Mouse (Mus musculus): ENCODE measurements around the gene Med29.
A peak's percentile ranks its signal among the peaks of the same experiment; 100 is the strongest.

Gene Med29

DNA sequence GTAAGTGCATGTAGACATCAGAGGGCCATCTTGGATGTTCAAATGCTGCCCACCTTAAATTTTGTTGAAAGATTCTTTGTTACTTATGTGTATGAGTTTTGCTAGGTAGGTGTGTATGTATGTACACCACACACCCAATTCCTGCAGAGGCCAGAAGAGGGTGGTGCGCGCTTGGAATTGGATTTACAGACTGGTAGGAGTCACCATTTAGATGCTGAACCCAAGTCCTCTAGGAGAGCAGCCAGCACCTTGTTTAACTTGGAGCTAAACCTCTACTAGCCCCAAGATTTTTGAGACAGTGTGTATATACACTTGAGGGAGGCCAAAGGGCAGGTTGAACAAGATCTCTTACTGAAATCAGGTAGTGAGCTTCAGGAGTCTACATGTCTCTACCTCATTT is 39.2 kb downstream of the Med29 start:
- no peak for DNase-seq (ENCODE audit: low spot score)

- DNase-seq (ENCODE audit: low spot score), result no peak
Measured at GRCm38 (mm10) chr7:28351676-28352191, 40.8 kb downstream of the Med29 start.

DNA sequence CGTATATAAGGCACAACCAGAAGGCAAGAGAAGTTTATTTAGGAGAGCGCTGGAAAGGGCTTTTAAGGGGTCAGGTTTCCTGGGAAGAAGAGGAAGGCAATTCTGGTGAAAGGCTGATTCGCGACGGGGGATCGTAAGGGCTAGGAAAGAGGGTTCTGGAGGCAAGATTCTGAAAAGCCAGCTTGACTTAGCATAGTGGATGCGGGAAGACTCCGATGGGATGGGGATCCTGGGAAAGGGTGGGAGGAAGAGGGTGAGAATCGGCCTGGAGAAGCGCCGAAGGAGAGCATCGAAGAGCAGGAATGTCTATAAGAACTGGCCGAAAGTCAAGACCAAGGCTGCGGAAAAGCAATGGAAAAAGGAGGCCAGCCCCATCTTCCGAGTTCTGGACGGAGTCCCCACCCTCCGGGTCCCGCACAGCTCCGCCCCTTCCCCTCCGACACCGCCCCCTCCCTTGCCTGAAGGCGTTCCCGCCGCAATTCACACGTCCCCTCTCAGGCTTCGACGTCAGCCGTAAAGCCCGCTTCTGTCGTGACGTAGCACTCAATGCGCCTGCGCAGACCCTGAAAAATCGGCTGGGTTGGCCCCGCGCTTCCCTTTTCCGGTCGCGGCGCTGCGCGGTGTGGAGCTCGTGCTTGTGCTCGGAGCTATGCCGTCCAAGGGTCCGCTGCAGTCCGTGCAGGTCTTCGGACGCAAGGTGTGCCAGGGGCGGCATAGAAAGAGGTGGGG is 42.2 kb downstream of the Med29 start, which contains the start of gene Rps16:
Rps16 (plus strand) TSS at position 498 of the 729 bp plus-strand sequence.
- DNase-seq (ENCODE audit: low spot score), result peak; percentile 98

DNA sequence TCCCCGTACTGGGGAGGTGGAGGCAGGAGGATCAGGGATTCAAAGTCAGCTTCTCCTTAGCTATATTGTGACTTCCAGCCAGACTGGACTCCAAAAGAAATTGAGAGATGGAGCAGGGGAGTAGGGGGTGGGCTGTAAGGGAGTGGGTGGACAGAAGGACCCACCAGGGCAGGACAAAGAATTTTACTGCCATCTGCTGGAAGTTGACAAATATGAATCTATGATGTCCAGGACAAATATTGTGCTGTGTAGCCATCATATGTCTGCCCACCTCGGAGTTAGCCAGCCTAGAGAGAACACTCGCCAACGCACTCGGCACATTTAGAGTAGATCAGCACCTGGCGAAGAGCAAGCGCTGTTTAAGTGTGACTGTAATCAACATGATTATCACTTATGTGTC is 43.9 kb downstream of the Med29 start:
- no peak for DNase-seq (ENCODE audit: low spot score)

DNA sequence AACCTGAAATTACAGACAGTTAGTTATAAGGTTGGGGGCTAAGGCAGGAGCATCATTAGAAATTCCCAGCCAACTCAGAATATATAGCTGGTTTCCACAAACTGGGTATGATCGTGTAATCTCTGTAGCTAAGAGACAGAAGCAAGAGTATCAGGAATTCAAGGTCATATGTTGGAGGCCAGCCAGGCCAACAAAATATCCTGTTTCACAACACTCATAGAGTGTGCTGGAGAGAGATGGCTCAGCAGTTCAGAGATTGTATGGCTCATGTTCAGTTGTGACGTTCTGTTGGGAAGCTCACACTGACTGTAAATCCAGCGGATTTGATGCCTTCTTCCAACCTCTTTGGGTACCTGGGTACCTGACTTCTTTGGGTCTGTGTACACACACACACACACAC is 44.8 kb downstream of the Med29 start:
- DNase-seq (ENCODE audit: low spot score), result no peak

- peak; percentile 51 for DNase-seq (ENCODE audit: low spot score)
Measured at GRCm38 (mm10) chr7:28344637-28345036, 47.9 kb downstream of the Med29 start.

GRCm38 (mm10) chr7:28341381-28341780 is 51.1 kb downstream of the Med29 start:
- DNase-seq (ENCODE audit: low spot score), result no peak

DNA sequence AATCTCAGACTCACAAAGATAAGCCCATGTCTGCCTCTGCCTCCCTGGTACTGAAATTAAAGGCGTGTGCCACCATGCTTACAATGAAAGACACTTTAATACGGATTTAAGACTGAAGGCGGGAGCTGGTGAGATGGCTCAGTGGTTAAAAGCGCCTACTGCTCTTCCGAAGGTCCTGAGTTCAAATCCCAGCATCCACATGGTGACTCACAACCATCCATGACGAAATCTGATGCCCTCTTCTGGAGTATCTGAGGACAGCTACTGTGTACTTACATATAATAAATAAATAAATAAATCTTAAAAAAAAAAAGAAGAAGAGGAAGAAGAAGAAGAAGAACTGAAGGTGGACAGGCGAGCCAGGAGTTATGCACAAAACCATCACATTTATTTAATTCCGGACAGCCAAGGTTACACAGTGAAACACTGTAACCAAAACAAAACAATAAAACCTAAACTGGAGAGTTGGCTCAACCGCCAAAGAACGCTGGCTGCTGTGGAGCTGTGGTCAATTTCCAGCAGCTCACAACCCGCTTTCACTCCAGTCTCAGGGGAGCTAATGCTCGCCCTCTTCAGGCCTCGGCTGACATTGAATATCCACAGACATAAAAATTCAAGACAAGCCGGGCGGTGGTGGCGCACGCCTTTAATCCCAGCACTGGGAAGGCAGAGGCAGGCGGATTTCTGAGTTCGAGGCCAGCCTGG is 53.1 kb downstream of the Med29 start:
- DNase-seq (ENCODE audit: low spot score), result peak; percentile 35

DNA sequence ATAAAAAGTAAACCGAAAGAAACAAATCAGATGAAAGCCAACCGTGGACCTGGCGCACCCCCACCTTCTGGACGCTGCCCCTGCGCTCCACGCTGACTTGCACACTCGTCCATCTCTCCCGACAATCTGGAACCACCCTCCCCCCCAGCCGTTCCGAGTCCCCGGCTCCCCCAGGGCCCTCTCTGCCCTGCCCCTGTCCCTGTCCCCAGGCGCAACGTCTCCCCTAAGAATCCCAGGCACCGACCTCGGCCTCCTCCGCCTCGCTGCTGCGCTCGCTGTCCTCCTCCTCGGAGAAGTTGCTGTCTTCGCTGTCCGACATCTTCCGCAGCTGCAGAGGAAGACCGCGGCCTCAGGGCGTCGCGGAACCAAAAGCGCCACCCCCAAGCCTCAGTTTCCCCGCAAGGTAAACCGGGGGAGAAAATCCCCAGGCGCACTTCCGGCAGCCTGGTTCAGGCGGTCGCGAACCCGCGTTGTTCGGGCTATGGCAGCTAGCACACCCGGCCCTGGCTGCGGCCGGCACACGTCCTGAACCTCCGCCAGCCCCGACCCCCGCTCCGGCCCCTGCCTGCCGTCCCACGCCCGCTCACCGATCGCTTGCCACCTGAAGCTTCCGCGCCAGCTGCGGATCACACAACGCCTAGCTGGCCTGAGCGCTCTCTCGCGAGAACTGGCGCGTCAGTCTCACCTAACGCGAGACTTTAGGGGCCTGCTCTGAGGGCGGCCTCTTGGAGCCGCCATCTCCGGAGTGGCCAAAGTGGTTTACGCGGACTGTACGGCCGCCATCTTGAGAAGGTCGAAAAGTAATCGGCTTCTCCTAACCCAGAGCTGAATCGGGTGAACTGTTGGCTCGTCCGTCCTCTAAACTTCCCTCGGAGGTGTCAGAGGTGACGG is 54.2 kb downstream of the Med29 start, which contains the start of gene Supt5:
Supt5 (minus strand) TSS at position 639 of the 891 bp plus-strand sequence.
- peak; percentile 97 for DNase-seq (ENCODE audit: low spot score)
